Mouse (Mus musculus): ENCODE results near the gene Hoxa3. TPM values are rescaled to one million over a fixed set of nuclear protein-coding genes. Genes with fewer than 3 reads are reported as not detected.

Gene Hoxa3
- polyA plus RNA-seq, 1 experiment from 2014 or later, result 6.6 TPM

DNA sequence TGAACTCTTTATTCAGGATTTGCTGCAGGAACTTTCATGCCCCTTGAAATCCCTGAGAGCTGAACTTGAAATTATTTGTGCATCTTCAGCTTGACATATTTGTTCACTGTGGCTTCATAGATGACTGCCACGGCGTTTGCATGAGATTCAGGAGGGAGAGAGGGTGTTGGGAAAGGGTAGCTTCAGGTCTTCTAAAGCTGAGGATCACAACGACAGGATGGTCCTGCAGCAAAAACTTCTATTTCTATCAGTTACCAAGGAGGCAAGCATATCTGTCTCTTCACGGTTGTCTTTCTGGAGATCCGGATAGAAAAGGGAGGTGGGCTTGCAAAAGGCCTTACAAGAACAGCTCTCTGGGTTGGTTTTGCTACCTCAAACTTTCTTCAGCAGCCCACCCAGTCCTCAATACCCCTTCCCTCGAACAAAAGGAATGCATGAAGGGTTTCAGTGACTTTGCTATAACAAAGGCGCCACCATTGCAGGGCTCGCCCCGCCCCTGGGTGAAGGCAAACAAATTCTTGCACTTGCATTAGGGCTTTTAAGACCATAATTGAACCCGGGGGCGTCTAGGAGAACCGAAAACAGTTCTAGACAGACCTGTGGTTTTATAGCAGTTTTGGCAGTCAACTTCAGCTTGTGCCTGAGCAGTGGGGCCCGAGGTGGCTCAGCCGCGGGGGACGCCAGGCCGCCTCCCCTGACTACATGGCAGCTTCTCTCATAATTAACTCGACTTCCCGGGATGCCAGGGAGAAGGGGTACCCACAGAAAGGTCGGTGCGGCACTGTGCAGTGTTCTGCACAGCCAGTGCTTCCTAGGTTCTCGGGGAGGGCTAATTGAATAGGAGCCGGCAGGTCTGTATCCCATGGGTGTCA is 34.9 kb upstream of the Hoxa3 start:
- Histone ChIP-seq H3K9me3 (ENCODE audit: control insufficient read depth, low read length) (no peaks in the 10 kb centered on the region), H3K27ac (ENCODE audit: low read length) (no peak overlapping the region), H3K4me3 (ENCODE audit: low read length) (no peak overlapping the region), H3K27me3 (ENCODE audit: control insufficient read depth, insufficient read depth, low read depth, low read length) (peaks cover 97% of the 10 kb centered on the region), H3K4me2 (ENCODE audit: low read depth, low read length) (no peak overlapping the region), H3K9ac (ENCODE audit: low read length) (no peak overlapping the region), H3K4me1 (replicated peaks; ENCODE audit: control insufficient read depth, insufficient read depth, low read length) (0 out of 2 replicates have a peak, but pooled peaks cover 2% of the 10 kb centered on the region), H3K36me3 (ENCODE audit: control insufficient read depth, insufficient read depth, low read length) (no peaks in the 10 kb centered on the region)
- WGBS, result 2% methylated on average over 23 of the region's 23 CpGs
- ATAC-seq (ENCODE audit: low read depth), result no peak

DNA sequence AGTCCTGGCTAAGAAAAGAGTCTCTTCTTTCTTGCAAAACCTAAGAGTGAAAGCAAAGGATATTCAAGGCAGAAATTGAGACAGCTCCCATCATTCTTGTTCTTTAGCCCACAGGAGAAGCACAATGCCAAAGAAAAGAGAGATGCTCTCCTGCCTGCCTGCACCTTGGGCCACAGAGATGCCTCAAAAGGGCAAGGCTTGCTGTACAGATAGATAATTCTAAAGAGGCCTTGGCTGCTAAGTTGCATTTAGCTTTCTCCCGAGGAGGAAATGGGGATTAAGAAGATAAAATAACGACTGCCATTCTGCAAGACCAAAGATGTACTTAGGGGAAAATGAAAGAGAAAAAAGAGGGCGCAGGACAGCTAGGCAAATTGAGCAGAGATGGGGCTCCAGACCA is 33.8 kb upstream of the Hoxa3 start:
- 0 out of 2 replicates have a peak, but pooled peaks cover 2% of the 10 kb centered on the region for H3K4me1 ChIP-seq (replicated peaks; ENCODE audit: control insufficient read depth, insufficient read depth, low read length)
- no peaks in the 10 kb centered on the region for H3K36me3 ChIP-seq (ENCODE audit: control insufficient read depth, insufficient read depth, low read length)
- H3K4me2 ChIP-seq (ENCODE audit: low read depth, low read length), result no peak overlapping the region
- no peak for ATAC-seq (ENCODE audit: low read depth)
- no peaks in the 10 kb centered on the region for H3K9me3 ChIP-seq (ENCODE audit: control insufficient read depth, low read length)
- no peak overlapping the region for H3K9ac ChIP-seq (ENCODE audit: low read length)
- H3K27ac ChIP-seq (ENCODE audit: low read length), result no peak overlapping the region
- WGBS, result 9% methylated on average over 3 of the region's 3 CpGs
- H3K4me3 ChIP-seq (ENCODE audit: low read length), result no peak overlapping the region
- H3K27me3 ChIP-seq (ENCODE audit: control insufficient read depth, insufficient read depth, low read depth, low read length), result peaks cover 97% of the 10 kb centered on the region

DNA sequence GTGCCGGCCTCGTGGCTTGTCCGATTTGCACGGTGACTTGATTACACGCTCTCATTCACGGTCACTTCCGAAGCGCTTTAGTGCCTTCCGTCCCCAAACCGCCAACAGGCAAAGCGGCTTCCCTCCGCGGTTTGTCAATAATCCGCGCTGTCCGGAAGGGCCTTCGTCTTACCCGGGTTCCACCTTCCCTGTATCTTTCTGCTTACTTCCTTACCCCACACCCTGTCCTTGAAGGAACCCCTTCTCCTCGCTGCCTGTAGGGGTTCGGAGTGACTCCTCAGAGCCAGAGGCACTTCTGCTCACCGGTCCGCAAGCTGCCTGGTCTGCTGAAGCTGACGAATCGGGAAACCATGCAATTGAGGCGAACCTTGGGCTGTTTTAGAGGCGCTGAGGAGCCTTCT is 33.3 kb upstream of the Hoxa3 start:
- H3K4me2 ChIP-seq (ENCODE audit: low read depth, low read length), result no peak overlapping the region
- H3K9ac ChIP-seq (ENCODE audit: low read length), result no peak overlapping the region
- H3K27me3 ChIP-seq (ENCODE audit: control insufficient read depth, insufficient read depth, low read depth, low read length), result peaks cover 97% of the 10 kb centered on the region
- no peak overlapping the region for H3K27ac ChIP-seq (ENCODE audit: low read length)
- no peak for ATAC-seq (ENCODE audit: low read depth)
- 1% methylated on average over 26 of the region's 26 CpGs for WGBS
- H3K4me1 ChIP-seq (replicated peaks; ENCODE audit: control insufficient read depth, insufficient read depth, low read length), result 0 out of 2 replicates have a peak, but pooled peaks cover 2% of the 10 kb centered on the region
- no peaks in the 10 kb centered on the region for H3K9me3 ChIP-seq (ENCODE audit: control insufficient read depth, low read length)
- no peaks in the 10 kb centered on the region for H3K36me3 ChIP-seq (ENCODE audit: control insufficient read depth, insufficient read depth, low read length)
- H3K4me3 ChIP-seq (ENCODE audit: low read length), result no peak overlapping the region

DNA sequence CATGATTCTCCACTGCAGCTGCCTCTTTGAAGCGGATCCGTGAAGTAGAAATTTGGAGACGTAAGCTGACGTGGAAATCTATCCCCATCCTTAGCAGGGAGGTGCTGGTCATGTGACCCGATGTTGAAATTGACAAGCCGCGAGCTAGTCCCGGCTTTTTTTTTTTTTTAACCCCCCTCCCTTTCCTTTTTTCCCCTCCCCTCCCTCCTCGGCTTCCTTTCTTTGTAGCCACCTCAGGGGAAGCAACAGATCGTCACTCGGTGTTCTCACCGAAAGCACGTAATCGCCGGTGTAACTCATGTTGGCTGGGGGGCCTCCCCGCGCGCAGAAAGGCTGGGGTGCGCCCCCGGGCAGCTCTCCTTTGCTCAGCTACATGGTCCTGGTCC is 32.6 kb upstream of the Hoxa3 start, which contains the start of gene Hoxa11:
Gene Hoxa11, minus strand, starts transcription at position 54 of the 386 bp plus-strand sequence.
- Histone ChIP-seq H3K27ac (ENCODE audit: low read length) (no peak within 1 kb of the TSS), H3K4me2 (ENCODE audit: low read depth, low read length) (no peak within 1 kb of the TSS)
- ATAC-seq (ENCODE audit: low read depth), result no peak

DNA sequence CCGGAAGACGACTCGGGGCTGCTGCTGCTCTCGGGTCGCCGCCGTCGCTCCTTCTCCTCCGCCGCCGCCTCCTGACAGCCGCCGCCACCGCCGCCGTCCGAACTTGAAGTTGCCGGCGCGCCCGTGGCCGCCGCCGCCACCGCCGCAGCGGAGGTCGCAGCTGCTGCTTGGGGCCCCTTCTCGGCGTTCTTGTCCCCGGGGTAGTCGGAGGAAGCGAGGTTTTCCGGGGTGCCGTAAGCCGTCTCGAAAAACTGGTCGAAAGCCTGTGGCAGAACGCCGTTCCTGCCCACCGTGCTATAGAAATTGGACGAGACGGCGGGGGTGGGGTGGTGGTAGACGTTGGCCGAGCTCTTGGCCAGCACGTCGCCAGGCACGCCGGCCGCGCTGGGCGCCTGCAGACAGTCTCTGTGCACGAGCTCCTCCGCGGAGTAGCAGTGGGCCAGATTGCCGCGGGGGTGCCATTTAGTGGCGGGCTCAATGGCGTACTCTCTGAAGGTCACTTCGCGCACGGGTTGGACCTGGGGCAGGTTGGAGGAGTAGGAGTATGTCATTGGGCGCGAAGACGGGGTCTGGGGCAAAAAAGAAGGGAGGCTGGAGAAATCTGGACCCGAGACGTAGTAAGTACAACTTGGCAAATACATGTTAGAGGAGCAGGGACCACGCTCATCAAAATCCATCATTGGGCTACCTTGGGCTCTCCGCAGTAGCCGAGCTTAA is 32.1 kb upstream of the Hoxa3 start:
- no peaks in the 10 kb centered on the region for H3K36me3 ChIP-seq (ENCODE audit: control insufficient read depth, insufficient read depth, low read length)
- ATAC-seq (ENCODE audit: low read depth), result no peak
- no peak overlapping the region for H3K4me2 ChIP-seq (ENCODE audit: low read depth, low read length)
- peaks cover 96% of the 10 kb centered on the region for H3K27me3 ChIP-seq (ENCODE audit: control insufficient read depth, insufficient read depth, low read depth, low read length)
- H3K4me3 ChIP-seq (ENCODE audit: low read length), result no peak overlapping the region; the same call in 1 of the 2 replicates
- H3K9me3 ChIP-seq (ENCODE audit: control insufficient read depth, low read length), result no peaks in the 10 kb centered on the region
- H3K4me1 ChIP-seq (replicated peaks; ENCODE audit: control insufficient read depth, insufficient read depth, low read length), result peaks cover 2% of the 10 kb centered on the region; the same call in 1 of the 2 replicates
- H3K27ac ChIP-seq (ENCODE audit: low read length), result no peak overlapping the region
- under 1% methylated on average over 71 of the region's 71 CpGs for WGBS
- no peak overlapping the region for H3K9ac ChIP-seq (ENCODE audit: low read length)

More for the DNA sequence above, 32.6 kb upstream of the Hoxa3 start, which contains the start of gene Hoxa11:
- no peak within 1 kb of the TSS for H3K9ac ChIP-seq (ENCODE audit: low read length)
- no peak within 1 kb of the TSS; the same call in 1 of the 2 replicates for H3K4me3 ChIP-seq (ENCODE audit: low read length)
- 0 out of 2 replicates have a peak, but pooled peaks cover 2% of the 10 kb centered on the region for H3K4me1 ChIP-seq (replicated peaks; ENCODE audit: control insufficient read depth, insufficient read depth, low read length)
- under 1% methylated on average over 20 of the region's 20 CpGs for WGBS
- H3K36me3 ChIP-seq (ENCODE audit: control insufficient read depth, insufficient read depth, low read length), result no peaks in the 10 kb centered on the region
- peaks cover 97% of the 10 kb centered on the region for H3K27me3 ChIP-seq (ENCODE audit: control insufficient read depth, insufficient read depth, low read depth, low read length)
- H3K9me3 ChIP-seq (ENCODE audit: control insufficient read depth, low read length), result no peaks in the 10 kb centered on the region

DNA sequence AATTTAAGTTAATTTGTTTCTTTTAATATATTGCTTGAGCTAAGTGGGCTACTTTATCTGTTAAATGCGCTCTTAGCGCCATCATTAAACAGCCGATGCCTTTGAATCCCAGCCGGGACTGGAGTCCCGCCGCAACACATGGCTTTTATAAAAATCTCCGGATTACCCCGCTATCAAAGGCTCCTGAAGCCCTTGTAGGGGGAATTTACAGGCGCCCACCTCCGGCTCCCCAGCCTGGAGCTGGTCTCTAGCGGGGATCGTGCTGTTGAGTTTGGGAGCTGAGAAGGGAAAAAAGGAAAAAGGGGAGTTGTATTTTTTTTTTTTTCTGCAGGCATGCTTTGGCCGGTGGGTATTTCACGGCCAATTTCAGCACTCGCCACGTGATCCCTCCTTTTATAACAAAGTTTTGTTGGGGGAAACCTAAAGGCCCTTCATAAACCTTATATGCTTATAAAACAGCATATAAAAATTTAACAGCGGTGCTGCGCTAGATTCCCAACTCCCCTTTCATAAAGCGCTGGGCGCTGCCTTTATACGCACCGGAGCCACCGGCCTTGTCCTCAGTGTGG is 31.4 kb upstream of the Hoxa3 start:
- no peak overlapping the region for H3K4me2 ChIP-seq (ENCODE audit: low read depth, low read length)
- H3K27ac ChIP-seq (ENCODE audit: low read length), result no peak overlapping the region
- ATAC-seq (ENCODE audit: low read depth), result no peak
- H3K4me3 ChIP-seq (ENCODE audit: low read length), result no peak overlapping the region
- peaks cover 96% of the 10 kb centered on the region for H3K27me3 ChIP-seq (ENCODE audit: control insufficient read depth, insufficient read depth, low read depth, low read length)
- WGBS, result 2% methylated on average over 23 of the region's 23 CpGs
- H3K36me3 ChIP-seq (ENCODE audit: control insufficient read depth, insufficient read depth, low read length), result no peaks in the 10 kb centered on the region
- no peaks in the 10 kb centered on the region for H3K9me3 ChIP-seq (ENCODE audit: control insufficient read depth, low read length)
- H3K4me1 ChIP-seq (replicated peaks; ENCODE audit: control insufficient read depth, insufficient read depth, low read length), result peaks cover 2% of the 10 kb centered on the region; the same call in 1 of the 2 replicates
- H3K9ac ChIP-seq (ENCODE audit: low read length), result no peak overlapping the region

DNA sequence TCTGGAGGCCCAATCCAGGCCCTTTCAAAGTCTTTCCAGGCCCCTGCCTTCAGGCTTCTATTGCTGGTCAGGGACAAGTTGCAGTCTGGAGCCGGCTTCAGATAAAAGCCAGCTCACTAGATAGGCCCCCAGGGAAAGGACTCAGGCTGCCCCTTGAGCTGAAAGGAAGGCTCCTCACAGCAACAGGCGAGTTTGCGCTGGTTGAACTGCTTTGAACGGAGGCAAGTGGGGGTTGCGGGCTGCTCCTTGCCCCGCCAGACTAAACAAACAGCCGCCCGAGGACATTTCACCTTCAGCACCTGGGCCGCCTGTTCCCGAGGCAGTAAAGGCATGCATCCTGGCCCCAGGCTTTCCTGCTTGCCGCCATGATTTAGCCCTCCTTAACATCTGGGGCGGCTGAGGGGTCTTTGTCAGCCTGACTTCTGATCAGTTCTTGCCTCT is 30.6 kb upstream of the Hoxa3 start:
- Histone ChIP-seq H3K9me3 (ENCODE audit: control insufficient read depth, low read length) (no peaks in the 10 kb centered on the region), H3K9ac (ENCODE audit: low read length) (no peak overlapping the region), H3K4me3 (ENCODE audit: low read length) (no peak overlapping the region), H3K36me3 (ENCODE audit: control insufficient read depth, insufficient read depth, low read length) (no peaks in the 10 kb centered on the region), H3K4me1 (replicated peaks; ENCODE audit: control insufficient read depth, insufficient read depth, low read length) (peaks cover 2% of the 10 kb centered on the region; the same call in 1 of the 2 replicates), H3K27me3 (ENCODE audit: control insufficient read depth, insufficient read depth, low read depth, low read length) (peaks cover 93% of the 10 kb centered on the region), H3K4me2 (ENCODE audit: low read depth, low read length) (no peak overlapping the region), H3K27ac (ENCODE audit: low read length) (no peak overlapping the region)
- WGBS, result 0% methylated on average over 12 of the region's 12 CpGs
- no peak for ATAC-seq (ENCODE audit: low read depth)

DNA sequence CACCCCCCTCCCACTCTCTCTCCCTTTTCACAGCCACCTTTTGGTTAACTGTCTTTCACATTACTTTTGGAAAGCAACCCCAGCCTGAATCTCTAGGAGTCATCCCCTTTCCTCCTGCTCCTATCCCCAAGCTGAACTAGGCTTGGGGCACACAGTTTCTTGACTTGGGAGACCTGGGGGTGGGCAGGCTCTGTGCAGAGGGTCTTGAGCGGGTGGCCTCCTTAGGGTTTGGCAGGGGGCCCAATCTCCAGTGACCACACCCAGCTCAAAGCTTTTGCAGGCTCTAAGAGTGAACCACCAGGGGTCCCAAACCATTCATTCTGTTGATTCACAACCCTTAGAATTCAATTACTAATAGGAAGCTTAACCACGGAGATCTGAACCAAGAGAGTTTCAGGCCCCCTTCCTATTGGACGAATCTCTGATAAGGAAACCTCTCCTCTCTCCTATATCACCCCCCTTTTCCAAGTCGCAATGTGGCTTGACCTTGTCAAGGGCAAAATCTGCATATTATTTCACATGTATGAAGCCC is 29.7 kb upstream of the Hoxa3 start:
- no peak for ATAC-seq (ENCODE audit: low read depth)
- Histone ChIP-seq H3K4me1 (replicated peaks; ENCODE audit: control insufficient read depth, insufficient read depth, low read length) (peaks cover 2% of the 10 kb centered on the region; the same call in 1 of the 2 replicates), H3K4me3 (ENCODE audit: low read length) (no peak overlapping the region), H3K4me2 (ENCODE audit: low read depth, low read length) (no peak overlapping the region), H3K9ac (ENCODE audit: low read length) (no peak overlapping the region), H3K27ac (ENCODE audit: low read length) (no peak overlapping the region), H3K27me3 (ENCODE audit: control insufficient read depth, insufficient read depth, low read depth, low read length) (peaks cover 90% of the 10 kb centered on the region), H3K36me3 (ENCODE audit: control insufficient read depth, insufficient read depth, low read length) (no peaks in the 10 kb centered on the region), H3K9me3 (ENCODE audit: control insufficient read depth, low read length) (no peaks in the 10 kb centered on the region)
- WGBS, result 7% methylated on average over 4 of the region's 4 CpGs
